Mouse (Mus musculus) midbrain, embryonic 10.5 days (tissue): ENCODE measurements around the gene Asb15. TPM values are rescaled to one million over a fixed set of nuclear protein-coding genes. Genes with fewer than 3 reads are reported as not detected.

Experiments used
- DNase-seq: peaks from one replicate; pipeline ENCODE4 v3.0.0-alpha.2; 2017; ENCODE audit warnings: low spot score
- H3K27ac ChIP-seq: fragments of 300-500 bp; sonication (generic); replicated peaks from 2 replicates; pipeline ENCODE4 v1.5.1; 2016; ENCODE audit warnings: mild to moderate bottlenecking
- H3K27me3 ChIP-seq: fragments of 300-500 bp; sonication (generic); 2 replicates; pipeline ENCODE4 v1.6.1; 2016; ENCODE audit warnings: low read depth, mild to moderate bottlenecking; ENCODE audit not compliant: poor library complexity, severe bottlenecking
- H3K36me3 ChIP-seq: fragments of 300-500 bp; sonication (generic); 2 replicates; pipeline ENCODE4 v1.6.1; 2016; ENCODE audit warnings: mild to moderate bottlenecking, moderate library complexity
- H3K4me1 ChIP-seq: fragments of 300-500 bp; sonication (generic); 2 replicates; pipeline ENCODE4 v1.6.1; 2016
- H3K4me3 ChIP-seq: fragments of 300-500 bp; sonication (generic); 2 replicates; pipeline ENCODE4 v1.5.1; 2016; ENCODE audit warnings: mild to moderate bottlenecking, moderate library complexity
- H3K9me3 ChIP-seq: fragments of 300-500 bp; sonication (generic); replicated peaks from 2 replicates; pipeline ENCODE4 v1.6.1; 2016; ENCODE audit warnings: mild to moderate bottlenecking
- WGBS: fragments of 180-500 bp; shearing (Covaris S2); methylation state at CpG from one replicate; pipeline ENCODE4 v1.1.7; 2016; 5-methylcytosine and 5-hydroxymethylcytosine counted together
- polyA plus RNA-seq: library from polyadenylated mRNA; unstranded; fragments of >200 nt; fragmentation: Nextera tagmentation; extraction: Ambion mirVana; gene quantifications from 2 replicates; pipeline ENCODE4 v1.2.1, GENCODE M21; 2016

The Asb15 gene
- polyA plus RNA-seq, 1 experiment from 2014 or later: not detected

- no peak overlapping the region for H3K27ac ChIP-seq
- H3K4me3 ChIP-seq: no peak overlapping the region
- WGBS: 94% methylated on average over 6 of the region's 6 CpGs
- H3K9me3 ChIP-seq: no peaks in the 10 kb centered on the region
- H3K4me1 ChIP-seq: no peaks in the 10 kb centered on the region
- peaks cover 59% of the 10 kb centered on the region for H3K36me3 ChIP-seq
- no peaks in the 10 kb centered on the region for H3K27me3 ChIP-seq
- no peak for DNase-seq
Measured at GRCm38 (mm10) chr6:24613346-24613745, 85.4 kb downstream of the Asb15 start.

- Histone ChIP-seq H3K4me1 (no peaks in the 10 kb centered on the region), H3K27ac (no peak overlapping the region), H3K4me3 (no peak overlapping the region), H3K9me3 (no peaks in the 10 kb centered on the region), H3K27me3 (no peaks in the 10 kb centered on the region), H3K36me3 (peaks cover 65% of the 10 kb centered on the region)
- no peak for DNase-seq
- WGBS: 55% methylated on average over 4 of the region's 4 CpGs
Measured at GRCm38 (mm10) chr6:24613918-24614317, 86.0 kb downstream of the Asb15 start.

GRCm38 (mm10) chr6:24616746-24617145 is 88.8 kb downstream of the Asb15 start:
- Histone ChIP-seq H3K27ac (no peak overlapping the region), H3K4me3 (no peak overlapping the region), H3K27me3 (no peaks in the 10 kb centered on the region), H3K4me1 (no peaks in the 10 kb centered on the region), H3K36me3 (peaks cover 73% of the 10 kb centered on the region), H3K9me3 (no peaks in the 10 kb centered on the region)
- no peak for DNase-seq
- 86% methylated on average over 4 of the region's 4 CpGs for WGBS

- H3K27me3 ChIP-seq: no peaks in the 10 kb centered on the region
- H3K4me1 ChIP-seq: no peaks in the 10 kb centered on the region
- 78% methylated on average over 6 of the region's 6 CpGs for WGBS
- H3K9me3 ChIP-seq: no peaks in the 10 kb centered on the region
- DNase-seq: no peak
- H3K36me3 ChIP-seq: peaks cover 76% of the 10 kb centered on the region
- no peak overlapping the region for H3K27ac ChIP-seq
- no peak overlapping the region for H3K4me3 ChIP-seq
Measured at GRCm38 (mm10) chr6:24619285-24620045, 91.5 kb downstream of the Asb15 start.

- no peaks in the 10 kb centered on the region for H3K9me3 ChIP-seq
- no peaks in the 10 kb centered on the region for H3K27me3 ChIP-seq
- no peak overlapping the region for H3K27ac ChIP-seq
- H3K36me3 ChIP-seq: peaks cover 73% of the 10 kb centered on the region
- H3K4me3 ChIP-seq: no peak overlapping the region
- WGBS: 93% methylated on average over 2 of the region's 2 CpGs
- H3K4me1 ChIP-seq: no peaks in the 10 kb centered on the region
- no peak for DNase-seq
Measured at GRCm38 (mm10) chr6:24620936-24621335, 93.0 kb downstream of the Asb15 start.

GRCm38 (mm10) chr6:24622098-24622497 is 94.2 kb downstream of the Asb15 start:
- H3K36me3 ChIP-seq: peaks cover 68% of the 10 kb centered on the region

More at GRCm38 (mm10) chr6:24622098-24622497, 94.2 kb downstream of the Asb15 start:
- Histone ChIP-seq H3K27me3 (no peaks in the 10 kb centered on the region), H3K4me3 (no peak overlapping the region), H3K27ac (no peak overlapping the region), H3K4me1 (no peaks in the 10 kb centered on the region), H3K9me3 (no peaks in the 10 kb centered on the region)
- no peak for DNase-seq
- 88% methylated on average over 2 of the region's 2 CpGs for WGBS

Other genes starting within 250 kb of the Asb15 start
- 0.07 and 0.09 TPM in 2 replicates for gene Iqub, start 13.1 kb upstream of the Asb15 start, polyA plus RNA-seq
- 247 and 264 TPM in 2 replicates for gene Ndufa5, start 131 bp upstream of the Asb15 start, polyA plus RNA-seq
- gene Lmod2, start 69.6 kb downstream of the Asb15 start, polyA plus RNA-seq: 0.15 TPM in 1 of 2 replicates, not detected in the other
- 60.9 and 62.0 TPM in 2 replicates for gene Wasl, start 136.9 kb downstream of the Asb15 start, polyA plus RNA-seq
- not detected in 2 replicates for gene Hyal6, start 205.1 kb downstream of the Asb15 start, polyA plus RNA-seq
- not detected in 2 replicates for gene Hyal4, start 220.2 kb downstream of the Asb15 start, polyA plus RNA-seq